Mouse (Mus musculus) kidney, postnatal 4 days (tissue): ENCODE results near the gene Tmtc4.

Experiments used
- DNase-seq, 2 experiments: peaks; one replicate each; pipeline ENCODE4 v3.0.0; 2021; ENCODE audit warnings: mixed read lengths in 2 of 2

The Tmtc4 gene

DNA sequence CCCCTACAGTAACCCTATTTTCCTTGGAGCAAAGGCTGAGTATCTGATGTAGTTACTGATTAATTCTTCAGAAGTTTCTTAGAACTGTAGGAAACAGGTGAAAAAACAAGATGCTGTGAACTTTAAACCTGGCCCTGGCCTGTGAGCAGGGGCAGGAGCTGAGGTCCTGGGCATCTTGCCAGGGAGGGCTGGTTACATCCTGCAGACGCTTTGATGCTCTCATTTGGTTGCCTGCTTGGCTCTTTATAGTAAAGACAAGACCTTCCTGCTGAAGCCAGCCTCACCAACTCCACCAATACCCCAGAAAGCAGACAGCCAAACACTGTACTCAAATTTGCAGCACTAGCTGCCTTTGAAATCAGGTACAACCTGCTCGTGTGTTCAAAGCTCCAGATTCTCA is 81.7 kb downstream of the Tmtc4 start:
- DNase-seq: peak; percentile 81 to 89

- DNase-seq: no peak
Measured at GRCm38 (mm10) chr14:122901715-122902114, 82.1 kb downstream of the Tmtc4 start.

DNA sequence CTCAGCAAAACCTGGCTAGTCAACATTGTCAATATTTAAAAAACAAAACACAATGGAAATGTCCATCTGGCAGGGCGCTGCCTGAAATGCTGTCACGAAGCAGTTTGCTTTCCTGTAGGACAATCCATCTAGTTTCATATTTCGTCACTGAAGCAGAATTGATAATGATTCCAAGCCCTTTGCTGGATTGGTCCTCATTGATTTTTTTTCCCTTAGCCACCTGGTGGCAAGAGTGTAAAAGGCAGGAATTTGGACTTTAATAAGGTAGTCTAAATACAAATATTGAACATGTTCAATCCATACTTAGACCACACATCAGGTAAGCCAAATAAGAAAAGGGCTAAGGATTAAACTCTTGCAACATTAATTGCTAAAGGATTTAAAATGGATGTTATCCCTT is 82.7 kb downstream of the Tmtc4 start:
- DNase-seq: no peak

GRCm38 (mm10) chr14:122900679-122901078 is 83.2 kb downstream of the Tmtc4 start:
- no peak for DNase-seq

GRCm38 (mm10) chr14:122898550-122898949 is 85.3 kb downstream of the Tmtc4 start:
- DNase-seq: no peak

GRCm38 (mm10) chr14:122896106-122896505 is 87.7 kb downstream of the Tmtc4 start:
- DNase-seq: no peak

DNA sequence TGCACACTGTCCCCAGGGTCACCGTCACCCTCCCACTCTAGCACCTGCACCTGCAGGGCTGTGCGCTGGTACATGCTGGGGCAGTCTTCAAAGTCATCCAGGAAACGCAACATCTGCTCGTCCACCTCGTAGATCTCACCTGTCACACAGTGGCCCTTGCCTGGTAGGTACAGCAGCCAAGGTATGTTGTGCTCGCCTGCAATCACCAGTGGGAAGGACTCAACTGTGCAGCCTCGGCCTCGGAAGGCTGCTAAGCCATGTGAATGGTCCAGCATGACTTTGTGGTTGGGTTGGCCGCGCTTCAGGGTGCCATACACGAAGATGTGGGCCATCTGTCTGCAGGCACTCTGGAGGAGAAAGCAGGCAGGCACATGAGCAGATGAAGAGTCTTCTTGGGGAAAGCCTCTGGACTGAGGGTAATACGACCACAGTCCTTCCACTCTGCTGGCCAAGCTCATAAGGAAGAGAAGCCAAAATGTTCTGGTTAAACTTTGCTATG is 92.3 kb downstream of the Tmtc4 start:
- DNase-seq: no peak

GRCm38 (mm10) chr14:122888480-122888872 is 95.4 kb downstream of the Tmtc4 start:
- no peak for DNase-seq

DNA sequence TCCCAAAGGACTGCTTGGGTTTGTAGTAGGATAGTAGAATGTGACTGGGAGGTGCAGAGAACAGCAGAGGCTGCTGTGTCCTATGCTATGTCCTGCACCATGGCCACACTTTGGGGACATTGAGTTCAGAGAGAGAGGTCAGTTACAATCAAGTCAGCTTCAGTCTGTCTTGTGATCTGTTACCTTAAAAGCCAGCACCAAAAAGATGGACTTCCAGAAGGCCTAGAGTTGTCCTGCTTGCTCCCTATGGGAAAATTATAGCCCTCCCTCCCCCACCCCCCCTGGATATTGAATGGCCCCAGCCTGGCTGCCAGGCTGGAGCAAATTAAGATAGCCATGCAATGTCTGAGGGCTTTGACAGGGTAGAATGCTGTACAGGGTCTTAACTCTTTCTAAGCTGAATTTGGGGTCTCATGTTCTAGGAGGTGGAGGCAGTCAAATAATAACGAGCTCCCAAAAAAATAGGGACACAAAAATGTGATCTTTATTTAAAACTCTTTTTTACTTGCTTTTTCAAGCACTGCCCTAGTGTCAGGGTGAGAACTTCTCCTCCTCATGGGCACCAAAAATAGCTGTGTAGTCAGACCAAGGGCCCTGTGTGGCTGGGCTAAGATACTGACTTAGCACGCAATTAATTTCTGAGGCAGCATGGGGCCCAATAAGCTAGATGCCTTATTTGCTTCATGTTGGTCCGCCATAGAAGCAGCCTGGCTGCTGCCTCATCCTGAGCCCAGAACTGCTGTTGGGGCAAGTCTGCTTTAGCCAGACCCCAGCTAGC is 95.9 kb downstream of the Tmtc4 start:
- no peak for DNase-seq

DNA sequence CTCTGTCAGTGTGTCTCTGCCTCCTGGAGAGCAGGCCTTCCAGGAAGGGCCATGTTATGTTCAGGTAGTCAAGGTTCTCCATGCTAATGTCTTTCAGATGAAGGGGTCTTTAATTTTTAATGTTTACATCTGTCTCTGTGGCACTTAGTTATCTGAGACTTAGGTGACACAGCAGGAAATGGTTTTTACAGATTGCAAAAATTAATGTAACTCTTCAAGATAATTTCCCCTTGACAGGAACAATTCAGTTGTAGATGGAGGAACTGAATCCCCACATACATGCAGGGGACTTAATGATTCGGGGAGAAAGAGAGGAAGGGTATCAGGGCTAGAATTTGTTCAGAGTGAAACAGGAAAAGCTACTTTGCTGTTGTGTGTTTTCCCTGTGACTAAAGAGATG is 96.6 kb downstream of the Tmtc4 start:
- no peak for DNase-seq

GRCm38 (mm10) chr14:122885893-122886292 is 97.9 kb downstream of the Tmtc4 start:
- no peak for DNase-seq

- peak; percentile 20 to 35 for DNase-seq
Measured at GRCm38 (mm10) chr14:122883821-122884584, 99.8 kb downstream of the Tmtc4 start.

- no peak for DNase-seq
Measured at GRCm38 (mm10) chr14:122883410-122883806, 100.4 kb downstream of the Tmtc4 start.

GRCm38 (mm10) chr14:122882795-122883409 is 100.9 kb downstream of the Tmtc4 start:
- no peak for DNase-seq

- no peak for DNase-seq
Measured at GRCm38 (mm10) chr14:122882201-122882639, 101.6 kb downstream of the Tmtc4 start.

DNA sequence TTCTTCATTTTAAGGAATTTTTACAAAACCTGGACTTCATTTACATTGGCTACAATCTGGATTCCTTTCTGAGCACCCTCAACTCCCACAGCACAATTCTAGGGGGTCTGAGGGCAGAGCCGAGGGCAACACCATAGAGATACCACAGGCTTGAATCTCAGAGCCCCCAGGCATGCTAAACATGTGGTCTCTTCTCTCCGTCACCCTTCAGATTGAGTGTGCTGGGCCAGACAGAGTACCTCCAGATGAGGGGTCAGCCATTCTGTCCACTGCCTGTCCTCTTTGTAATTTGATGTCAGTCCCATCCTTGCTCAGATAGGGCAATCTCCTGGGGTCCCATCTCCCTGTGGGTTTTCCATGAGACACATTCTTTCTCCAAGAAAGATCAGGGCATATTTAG is 102.1 kb downstream of the Tmtc4 start:
- no peak for DNase-seq

- no peak for DNase-seq
Measured at GRCm38 (mm10) chr14:122880291-122880690, 103.5 kb downstream of the Tmtc4 start.

- DNase-seq: no peak
Measured at GRCm38 (mm10) chr14:122877787-122878186, 106.0 kb downstream of the Tmtc4 start.

- DNase-seq: no peak
Measured at GRCm38 (mm10) chr14:122876723-122877122, 107.1 kb downstream of the Tmtc4 start.

DNA sequence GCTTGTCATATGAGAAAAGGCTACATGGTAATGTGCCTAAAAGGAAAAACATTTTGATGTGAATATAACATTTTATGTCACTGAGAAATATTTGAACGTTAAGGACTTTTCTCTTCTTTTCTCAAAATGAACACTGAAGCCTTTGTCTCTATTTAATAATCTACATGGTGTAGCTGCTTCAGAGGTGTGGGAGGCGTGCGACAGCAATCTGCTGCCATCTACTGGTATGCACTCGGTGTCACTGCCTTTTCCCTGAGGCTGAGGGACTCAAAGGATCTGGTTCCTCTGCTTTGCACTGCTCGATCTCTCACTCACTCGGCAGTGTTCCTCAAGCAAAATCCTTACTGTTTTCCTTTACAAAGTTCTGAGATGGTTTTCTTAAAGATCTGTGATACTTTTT is 107.7 kb downstream of the Tmtc4 start:
- peak; percentile 84 to 86 for DNase-seq

DNA sequence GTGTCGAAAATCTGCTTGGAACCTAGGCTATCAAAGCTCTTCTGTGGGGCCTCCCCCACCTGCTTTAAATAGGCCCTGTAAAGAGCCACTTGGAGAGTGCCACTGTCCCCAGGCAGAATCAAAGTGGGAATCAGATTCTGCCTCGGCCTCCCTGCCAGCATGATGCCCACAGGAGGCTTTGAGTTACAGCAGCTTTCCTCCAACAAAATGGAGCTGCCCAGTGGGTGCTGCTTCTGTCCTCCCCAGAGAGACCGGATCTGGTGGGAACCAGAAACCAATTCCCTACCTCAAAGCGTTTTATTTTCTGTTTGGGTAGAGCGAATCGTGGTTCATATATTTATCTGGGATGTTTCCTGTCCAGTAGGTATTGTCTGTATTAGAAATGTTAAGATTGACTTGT is 108.2 kb downstream of the Tmtc4 start:
- no peak for DNase-seq

- DNase-seq: no peak
Measured at GRCm38 (mm10) chr14:122875056-122875455, 108.8 kb downstream of the Tmtc4 start.

GRCm38 (mm10) chr14:122872612-122873011 is 111.2 kb downstream of the Tmtc4 start:
- DNase-seq: no peak
